Mouse (Mus musculus) ES-E14 (cell line): ENCODE results near the gene Zfp445.

ENCODE experiments used
- CHD2 ChIP-seq: IDR thresholded peaks from 2 replicates; pipeline ENCODE4 v1.6.1; 2014; ENCODE audit warnings: mild to moderate bottlenecking, low read depth, low read length, inconsistent platforms
- HCFC1 ChIP-seq: IDR thresholded peaks from 2 replicates; pipeline ENCODE4 v1.6.1; 2012; ENCODE audit warnings: low read length, inconsistent platforms, borderline replicate concordance; ENCODE audit not compliant: insufficient read depth
- MAFK ChIP-seq: IDR thresholded peaks from 2 replicates; pipeline ENCODE4 v1.6.1; 2014; ENCODE audit warnings: mild to moderate bottlenecking, low read depth, low read length, inconsistent platforms; ENCODE audit not compliant: insufficient read depth
- ZC3H11A ChIP-seq: IDR thresholded peaks from 2 replicates; pipeline ENCODE4 v1.6.1; 2012; ENCODE audit warnings: low read depth, mild to moderate bottlenecking, inconsistent platforms, low read length, borderline replicate concordance
- ZNF384 ChIP-seq: IDR thresholded peaks from 2 replicates; pipeline ENCODE4 v1.6.1; 2012; ENCODE audit warnings: low read depth, low read length, inconsistent platforms

DNA sequence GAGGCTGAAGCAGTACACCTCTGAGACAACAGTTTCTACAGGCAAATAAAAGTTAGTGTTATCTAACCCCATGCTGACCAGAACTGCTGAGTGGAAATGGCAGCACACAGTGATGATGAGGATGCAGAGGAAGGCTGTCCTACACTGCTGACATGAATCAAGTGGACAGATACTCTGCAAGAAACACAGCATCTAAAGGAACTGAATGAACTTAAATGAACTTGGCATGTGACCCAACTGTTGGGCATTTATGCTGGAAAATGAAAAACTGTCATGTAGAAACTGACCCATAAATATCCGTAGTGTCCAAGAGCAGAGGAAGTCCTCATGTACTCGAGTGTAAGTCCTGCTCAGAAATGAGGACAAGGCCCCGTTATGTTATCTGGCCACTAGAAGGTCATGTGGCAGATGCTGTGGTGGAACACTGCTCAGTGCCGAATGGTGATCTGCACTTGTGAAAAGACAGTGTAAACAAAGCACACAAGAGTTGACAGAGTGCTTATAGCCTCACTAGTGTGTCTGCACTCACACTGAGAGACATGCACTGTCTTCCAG, 35.9 kb downstream of the Zfp445 start:
- TF ChIP-seq HCFC1 (no peak), ZNF384 (no peak), MAFK (no peak), ZC3H11A (no peak), CHD2 (no peak)
